Mouse (Mus musculus) liver, embryonic 12.5 days (tissue): ENCODE results near the gene Pold3. TPM values are rescaled to one million over a fixed set of nuclear protein-coding genes. Genes with fewer than 3 reads are reported as not detected.
A peak's percentile ranks its signal among the peaks of the same experiment; 100 is the strongest.
"Not testable (repeated sequence)": the region's sequence is repeated elsewhere in the genome, so short reads cannot be mapped to it uniquely, and the experiment has no call there.

ENCODE experiments used
- ATAC-seq: fragments of 200-750 bp; cut with Nextera tagmentation; 2 replicates; pipeline ENCODE4 v1.8.0; 2017; ENCODE audit warnings: moderate number of reproducible peaks, mild to moderate bottlenecking, moderate library complexity
- H3K27ac ChIP-seq: fragments of 300-500 bp; sonication (generic); 2 replicates; pipeline ENCODE4 v1.5.1; 2016; ENCODE audit warnings: mild to moderate bottlenecking
- H3K27me3 ChIP-seq: fragments of 300-500 bp; sonication (generic); replicated peaks from 2 replicates; pipeline ENCODE4 v1.6.1; 2016; ENCODE audit warnings: mild to moderate bottlenecking, moderate library complexity
- H3K36me3 ChIP-seq: fragments of 300-500 bp; sonication (generic); 2 replicates; pipeline ENCODE4 v1.6.1; 2016; ENCODE audit warnings: mild to moderate bottlenecking, moderate library complexity
- H3K4me1 ChIP-seq: fragments of 300-500 bp; sonication (generic); 2 replicates; pipeline ENCODE4 v1.6.1; 2016
- H3K4me2 ChIP-seq: fragments of 300-500 bp; sonication (generic); 2 replicates; pipeline ENCODE4 v1.6.1; 2016; ENCODE audit warnings: mild to moderate bottlenecking, moderate library complexity
- H3K4me3 ChIP-seq: fragments of 300-500 bp; sonication (generic); 2 replicates; pipeline ENCODE4 v1.5.1; 2016; ENCODE audit warnings: mild to moderate bottlenecking, moderate library complexity
- H3K9ac ChIP-seq: fragments of 300-500 bp; sonication (generic); 2 replicates; pipeline ENCODE4 v1.6.1; 2016; ENCODE audit warnings: mild to moderate bottlenecking, moderate library complexity
- H3K9me3 ChIP-seq: fragments of 300-500 bp; sonication (generic); replicated peaks from 2 replicates; pipeline ENCODE4 v1.6.1; 2016; ENCODE audit warnings: mild to moderate bottlenecking, moderate library complexity
- WGBS: fragments of 180-500 bp; shearing (Covaris S2); methylation state at CpG from one replicate; pipeline ENCODE4 v1.1.7; 2016; ENCODE audit not compliant: insufficient replicate concordance; 5-methylcytosine and 5-hydroxymethylcytosine counted together
- polyA plus RNA-seq: library from polyadenylated mRNA; unstranded; fragments of >200 nt; fragmentation: Nextera tagmentation; extraction: Ambion mirVana; gene quantifications from 2 replicates; pipeline ENCODE4 v1.2.1, GENCODE M21; 2016

The Pold3 gene
- polyA plus RNA-seq, 1 experiment from 2014 or later, result 73.6 TPM

DNA sequence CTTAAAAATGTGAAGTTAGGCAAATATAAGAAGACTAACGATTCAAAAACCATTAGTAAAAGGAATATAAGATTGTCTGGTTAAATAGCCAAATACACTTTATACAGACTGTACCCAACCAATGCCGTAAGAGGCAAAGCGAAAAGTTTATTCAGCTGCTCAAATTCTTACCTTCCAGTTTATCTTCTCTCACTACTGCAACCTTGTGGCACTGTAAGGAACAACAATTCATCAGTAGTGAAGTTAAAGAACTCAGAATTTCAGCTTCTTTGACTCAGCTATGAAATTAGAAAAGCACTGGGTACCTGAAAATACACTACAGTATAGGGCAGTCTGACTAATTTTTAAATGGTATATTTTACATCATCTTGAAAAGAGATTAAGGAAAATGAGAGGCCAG is 13.0 kb downstream of the Pold3 start:
- Histone ChIP-seq H3K4me1 (no peaks in the 10 kb centered on the region), H3K27me3 (no peaks in the 10 kb centered on the region), H3K9me3 (no peaks in the 10 kb centered on the region), H3K36me3 (peaks cover 89% of the 10 kb centered on the region), H3K9ac (no peak overlapping the region), H3K27ac (no peak overlapping the region), H3K4me3 (no peak overlapping the region), H3K4me2 (no peak overlapping the region)
- ATAC-seq, result no peak
- WGBS, result 80% methylated on average over 3 of the region's 3 CpGs

DNA sequence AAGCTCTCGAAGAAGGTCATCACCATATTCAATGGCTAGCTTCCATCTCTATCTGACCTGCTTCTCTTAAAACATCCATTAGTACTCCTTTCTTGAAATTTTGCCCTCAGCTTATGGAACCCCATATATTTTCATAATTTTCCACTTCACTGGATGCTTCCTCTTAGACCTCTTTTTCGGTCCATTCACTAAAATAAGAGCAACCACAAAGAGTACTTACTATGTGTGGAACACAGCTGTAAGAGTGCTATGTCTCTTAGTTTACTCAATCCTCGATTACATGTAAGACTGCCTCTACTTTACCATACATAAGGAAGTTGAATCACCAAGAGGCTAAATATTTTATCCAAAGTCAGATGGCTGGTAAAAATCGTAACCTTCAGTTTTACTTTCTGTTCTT is 16.7 kb downstream of the Pold3 start:
- H3K36me3 ChIP-seq, result peaks cover 91% of the 10 kb centered on the region
- peaks cover 15% of the 10 kb centered on the region for H3K4me1 ChIP-seq
- no peaks in the 10 kb centered on the region for H3K27me3 ChIP-seq
- H3K4me3 ChIP-seq, result no peak overlapping the region
- WGBS, result 91% methylated on average over 4 of the region's 4 CpGs
- no peak overlapping the region for H3K4me2 ChIP-seq
- no peak for ATAC-seq
- H3K27ac ChIP-seq, result no peak overlapping the region
- no peak overlapping the region for H3K9ac ChIP-seq
- no peaks in the 10 kb centered on the region for H3K9me3 ChIP-seq

DNA sequence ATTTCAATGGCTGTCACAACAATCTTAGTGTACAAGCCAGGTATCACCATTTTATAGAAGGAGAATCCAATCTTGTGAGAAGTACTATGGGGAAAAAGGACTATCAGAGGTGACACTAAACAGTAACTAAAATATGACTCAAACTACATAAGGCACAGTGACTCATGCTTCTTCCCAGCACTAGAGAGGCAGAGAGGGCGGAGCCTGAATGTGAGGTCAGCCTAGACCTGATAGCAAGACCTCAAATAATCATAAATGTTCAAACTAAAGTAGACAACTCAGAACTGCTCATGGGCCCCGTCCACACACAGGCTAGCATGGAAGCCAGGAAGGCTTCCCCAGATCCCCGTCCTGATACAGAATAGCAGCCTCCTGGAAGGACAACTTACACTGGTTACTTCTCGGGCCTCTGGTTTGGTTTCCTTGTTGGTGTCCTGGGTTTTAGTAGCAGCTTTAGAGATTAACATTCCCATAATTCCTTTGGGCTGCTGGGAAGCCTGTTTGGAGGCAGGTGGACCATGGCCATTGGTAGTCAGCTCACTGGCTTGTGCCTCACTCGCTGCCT is 21.3 kb downstream of the Pold3 start:
- Histone ChIP-seq H3K27ac (no peak overlapping the region), H3K4me1 (peaks cover 15% of the 10 kb centered on the region), H3K9me3 (no peaks in the 10 kb centered on the region), H3K4me3 (no peak overlapping the region), H3K9ac (no peak overlapping the region), H3K27me3 (no peaks in the 10 kb centered on the region), H3K4me2 (no peak overlapping the region), H3K36me3 (peaks cover 97% of the 10 kb centered on the region)
- WGBS, result 74% methylated on average over 5 of the region's 5 CpGs
- peak; percentile 59; the same call in 1 of the 2 replicates for ATAC-seq

- no peak overlapping the region for H3K9ac ChIP-seq
- no peak overlapping the region for H3K4me2 ChIP-seq
- ATAC-seq, result no peak
- no peak overlapping the region for H3K4me3 ChIP-seq
- no peaks in the 10 kb centered on the region for H3K27me3 ChIP-seq
- WGBS, result 85% methylated on average over 5 of the region's 5 CpGs
- peaks cover 96% of the 10 kb centered on the region for H3K36me3 ChIP-seq
- no peaks in the 10 kb centered on the region for H3K9me3 ChIP-seq
- H3K4me1 ChIP-seq, result 0 out of 2 replicates have a peak, but pooled peaks cover 9% of the 10 kb centered on the region
- no peak overlapping the region for H3K27ac ChIP-seq
These were observed 34.5 kb downstream of the Pold3 start for GRCm38 (mm10) chr7:100086891-100087290.

GRCm38 (mm10) chr7:100086159-100086755 is 35.1 kb downstream of the Pold3 start:
- H3K36me3 ChIP-seq, result peaks cover 98% of the 10 kb centered on the region
- 0 out of 2 replicates have a peak, but pooled peaks cover 9% of the 10 kb centered on the region for H3K4me1 ChIP-seq
- ATAC-seq, result no peak
- H3K27me3 ChIP-seq, result no peaks in the 10 kb centered on the region
- H3K4me3 ChIP-seq, result no peak overlapping the region
- H3K4me2 ChIP-seq, result no peak overlapping the region
- H3K9me3 ChIP-seq, result no peaks in the 10 kb centered on the region
- no peak overlapping the region for H3K9ac ChIP-seq
- 94% methylated on average over 8 of the region's 8 CpGs for WGBS
- no peak overlapping the region for H3K27ac ChIP-seq

- Histone ChIP-seq H3K36me3 (peaks cover 93% of the 10 kb centered on the region), H3K4me1 (no peaks in the 10 kb centered on the region), H3K4me2 (no peak overlapping the region), H3K9ac (no peak overlapping the region), H3K9me3 (no peaks in the 10 kb centered on the region), H3K4me3 (no peak overlapping the region), H3K27me3 (no peaks in the 10 kb centered on the region), H3K27ac (no peak overlapping the region)
- 79% methylated on average over 6 of the region's 6 CpGs for WGBS
- no peak; the same call in 1 of the 2 replicates for ATAC-seq
These were observed 37.6 kb downstream of the Pold3 start for GRCm38 (mm10) chr7:100083812-100084211.

DNA sequence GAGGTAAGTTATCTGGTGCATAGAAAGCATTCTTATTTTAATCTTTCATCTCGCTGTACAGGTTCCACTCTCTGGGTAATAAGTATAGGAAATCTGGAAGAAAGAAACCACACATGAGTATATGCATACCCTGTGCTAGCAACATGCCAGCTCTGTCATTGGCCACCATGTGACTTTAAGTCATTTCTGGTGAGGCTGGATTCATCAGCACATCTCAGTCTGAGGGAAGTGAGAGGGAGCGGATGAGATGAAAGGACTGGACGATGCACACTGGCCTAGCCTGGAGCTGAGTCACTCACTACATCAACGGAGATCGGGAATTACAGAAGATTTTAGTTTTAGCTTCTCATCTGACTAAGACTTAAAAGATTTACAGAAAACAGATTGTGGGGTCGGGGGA is 38.5 kb downstream of the Pold3 start:
- H3K36me3 ChIP-seq, result peaks cover 89% of the 10 kb centered on the region
- 90% methylated on average over 6 of the region's 6 CpGs for whole genome bisulfite sequencing

GRCm38 (mm10) chr7:100080087-100080781 is 41.1 kb downstream of the Pold3 start:
- no peaks in the 10 kb centered on the region for H3K9me3 ChIP-seq
- H3K4me2 ChIP-seq, result no peak overlapping the region
- peaks cover 75% of the 10 kb centered on the region for H3K36me3 ChIP-seq
- H3K4me1 ChIP-seq, result no peaks in the 10 kb centered on the region
- H3K9ac ChIP-seq, result no peak overlapping the region
- ATAC-seq, result no peak
- WGBS, result 72% methylated on average over 12 of the region's 12 CpGs
- H3K4me3 ChIP-seq, result no peak overlapping the region
- no peak overlapping the region for H3K27ac ChIP-seq
- H3K27me3 ChIP-seq, result no peaks in the 10 kb centered on the region

More for the DNA sequence above, 38.5 kb downstream of the Pold3 start:
- no peak overlapping the region for H3K4me3 ChIP-seq
- H3K9me3 ChIP-seq, result no peaks in the 10 kb centered on the region
- no peaks in the 10 kb centered on the region for H3K27me3 ChIP-seq
- H3K9ac ChIP-seq, result no peak overlapping the region
- H3K27ac ChIP-seq, result no peak overlapping the region
- H3K4me1 ChIP-seq, result no peaks in the 10 kb centered on the region
- ATAC-seq, result no peak
- H3K4me2 ChIP-seq, result no peak overlapping the region

DNA sequence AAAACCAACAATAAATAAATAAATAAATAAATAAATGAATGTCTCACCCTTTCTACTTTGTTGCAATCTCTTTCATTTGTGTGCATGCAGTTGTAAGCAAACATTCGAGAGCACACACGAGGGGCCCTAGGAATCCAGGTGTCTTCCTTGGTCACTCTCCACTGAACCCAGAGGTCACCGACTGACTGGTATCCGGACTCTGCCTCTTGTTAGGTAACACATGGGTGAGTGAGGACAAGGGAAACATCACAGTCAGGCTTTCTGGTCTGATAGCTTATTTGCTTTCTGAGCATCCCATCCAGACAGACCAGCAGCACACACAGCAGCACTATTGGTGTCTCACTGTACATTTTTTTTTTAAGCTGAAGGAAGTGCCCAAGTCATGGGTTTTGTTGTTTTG is 44.3 kb downstream of the Pold3 start:
- WGBS, result 71% methylated on average over 4 of the region's 4 CpGs
- H3K9ac ChIP-seq, result no peak overlapping the region
- H3K27me3 ChIP-seq, result no peaks in the 10 kb centered on the region
- ATAC-seq, result no peak
- no peak overlapping the region for H3K4me2 ChIP-seq
- H3K4me1 ChIP-seq, result no peaks in the 10 kb centered on the region
- H3K4me3 ChIP-seq, result no peak overlapping the region
- H3K36me3 ChIP-seq, result peaks cover 44% of the 10 kb centered on the region
- H3K9me3 ChIP-seq, result no peaks in the 10 kb centered on the region
- H3K27ac ChIP-seq, result no peak overlapping the region

- Histone ChIP-seq H3K4me2 (no peak overlapping the region), H3K4me3 (no peak overlapping the region), H3K4me1 (no peaks in the 10 kb centered on the region), H3K9me3 (no peaks in the 10 kb centered on the region), H3K27ac (no peak overlapping the region), H3K36me3 (peaks cover 36% of the 10 kb centered on the region), H3K9ac (no peak overlapping the region), H3K27me3 (no peaks in the 10 kb centered on the region)
- ATAC-seq, result no peak
- WGBS, result 70% methylated on average over 5 of the region's 5 CpGs
These were observed 45.1 kb downstream of the Pold3 start for GRCm38 (mm10) chr7:100076296-100076695.

DNA sequence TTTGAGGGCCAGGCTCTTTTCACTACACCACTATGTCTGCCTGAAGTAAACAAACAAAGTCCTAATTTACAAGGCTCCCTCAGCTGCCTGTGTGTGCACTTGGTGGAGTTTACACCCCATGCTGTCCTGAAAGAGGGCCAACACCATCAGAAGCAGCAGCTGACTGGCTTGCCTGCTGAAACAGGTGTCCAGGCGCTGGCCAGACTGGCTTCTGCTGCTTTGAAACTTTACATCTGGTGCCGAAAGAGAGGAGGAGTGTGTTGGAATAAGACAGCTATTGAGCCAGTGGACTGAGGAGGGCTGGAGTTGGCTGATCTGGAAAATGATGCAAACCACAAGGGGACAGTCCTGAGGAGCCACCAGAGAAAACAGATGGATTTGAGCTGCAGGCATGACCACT is 47.4 kb downstream of the Pold3 start:
- H3K4me1 ChIP-seq, result no peaks in the 10 kb centered on the region
- no peak overlapping the region for H3K9ac ChIP-seq
- no peaks in the 10 kb centered on the region for H3K27me3 ChIP-seq
- H3K9me3 ChIP-seq, result no peaks in the 10 kb centered on the region
- H3K4me3 ChIP-seq, result no peak overlapping the region
- H3K27ac ChIP-seq, result no peak overlapping the region
- H3K4me2 ChIP-seq, result no peak overlapping the region
- no peak for ATAC-seq
- 77% methylated on average over 2 of the region's 2 CpGs for WGBS
- peaks cover 17% of the 10 kb centered on the region for H3K36me3 ChIP-seq

GRCm38 (mm10) chr7:100052991-100053390 is 68.4 kb downstream of the Pold3 start:
- not testable (repeated sequence) for H3K4me1 ChIP-seq, H3K27ac ChIP-seq, H3K4me3 ChIP-seq, ATAC-seq, H3K36me3 ChIP-seq, H3K27me3 ChIP-seq, H3K4me2 ChIP-seq, H3K9ac ChIP-seq, H3K9me3 ChIP-seq
- 66% methylated on average over 2 of the region's 2 CpGs for WGBS
